16 mouse cellular contexts compared by ENCODE assay signal in the genomic region with DNA sequence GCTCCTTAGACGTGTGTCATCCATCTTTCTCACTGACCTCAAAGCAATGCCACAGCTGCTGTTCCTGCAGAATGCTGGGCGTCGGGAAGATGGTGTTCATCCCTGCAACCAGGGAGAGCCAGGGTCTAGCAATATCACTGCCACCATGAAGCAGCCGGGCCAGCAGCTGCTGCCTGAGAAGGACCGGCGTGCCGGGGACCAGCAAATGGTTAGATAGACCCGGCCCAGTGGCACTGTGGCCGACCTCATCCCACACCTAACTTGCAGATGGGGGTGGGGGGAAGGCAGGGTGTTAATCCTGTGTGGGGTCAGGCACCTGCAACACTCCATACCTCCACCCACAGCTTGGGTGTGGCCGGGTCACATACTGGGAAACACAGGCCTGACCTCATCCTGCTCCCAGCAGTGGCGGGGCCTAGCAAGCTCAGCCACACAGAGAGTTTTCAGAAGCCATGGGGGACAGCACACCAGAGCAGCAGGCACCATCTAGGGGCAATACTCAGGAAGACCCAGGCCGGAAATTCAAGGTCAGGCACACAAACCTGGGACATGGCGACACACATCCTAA. TPM values are rescaled to one million over a fixed set of nuclear protein-coding genes. Genes with fewer than 3 reads are reported as not detected.
DNase-seq lines count a peak whose midpoint lies in the region; ATAC-seq and TF ChIP-seq lines count a peak whose summit lies in the region.
"Had no signal": no experiment of that assay in that cellular context is flagged by ENCODE, and none has a peak within 500 bp of the region (broad histone marks: within the 10 kb centered on the region; RNA-seq: fewer than 3 reads in every experiment).

No protein-coding gene starts in this region.

- no peak overlapping the region for H3K4me3 ChIP-seq in layer of hippocampus, adult 2 months
- H3K4me3 ChIP-seq in embryonic facial prominence, embryonic 15.5 days (replicated peaks): no peak overlapping the region
- no peak overlapping the region for H3K4me3 ChIP-seq in stomach, postnatal 0 days (ENCODE audit: low read depth, low read length)
- H3K4me3 ChIP-seq: forebrain, embryonic 13.5 days; limb, embryonic 15.5 days; midbrain, embryonic 15.5 days; neural tube, embryonic 12.5 days had no signal

- peak; percentile 20; the same call in 1 of the 2 replicates for ATAC-seq in embryonic facial prominence, embryonic 15.5 days (ENCODE audit: insufficient number of reproducible peaks, low FRiP score, low TSS enrichment, low read depth)
- peak; percentile 65 for ATAC-seq in stomach, postnatal 0 days (ENCODE audit: low FRiP score, low TSS enrichment)
- ATAC-seq: forebrain, embryonic 13.5 days; midbrain, embryonic 15.5 days had no signal

- H3K4me1 ChIP-seq in embryonic facial prominence, embryonic 15.5 days: peaks cover 76% of the 10 kb centered on the region
- H3K4me1 ChIP-seq in stomach, postnatal 0 days (replicated peaks; ENCODE audit: control insufficient read depth, insufficient read depth): 0 out of 2 replicates have a peak, but pooled peaks cover 5% of the 10 kb centered on the region

- no peak overlapping the region for H3K4me2 ChIP-seq in embryonic facial prominence, embryonic 15.5 days (replicated peaks)
- H3K4me2 ChIP-seq in stomach, postnatal 0 days (replicated peaks; ENCODE audit: low read depth): no peak overlapping the region
- H3K4me2 ChIP-seq: forebrain, embryonic 13.5 days; heart, embryonic 11.5 days; limb, embryonic 15.5 days; midbrain, embryonic 15.5 days; neural tube, embryonic 12.5 days had no signal

- no peaks in the 10 kb centered on the region for H3K9me3 ChIP-seq in embryonic facial prominence, embryonic 15.5 days (replicated peaks)
- H3K9me3 ChIP-seq in stomach, postnatal 0 days (ENCODE audit: control insufficient read depth, low read length): no peaks in the 10 kb centered on the region
- H3K9me3 ChIP-seq: forebrain, embryonic 13.5 days; limb, embryonic 15.5 days; midbrain, embryonic 15.5 days; neural tube, embryonic 12.5 days had no signal

- TF ChIP-seq EP300 in stomach, postnatal 0 days (optimal IDR thresholded peaks at IDR 0.05): no peak

- H3K9ac ChIP-seq in embryonic facial prominence, embryonic 15.5 days: no peak overlapping the region
- peak overlapping the region; percentile 31; the same call in 1 of the 2 replicates for H3K9ac ChIP-seq in stomach, postnatal 0 days (ENCODE audit: low read length)
- H3K9ac ChIP-seq: forebrain, embryonic 13.5 days; limb, embryonic 15.5 days; midbrain, embryonic 15.5 days; neural tube, embryonic 12.5 days had no signal

- H3K27me3 ChIP-seq in embryonic facial prominence, embryonic 15.5 days: no peaks in the 10 kb centered on the region
- no peaks in the 10 kb centered on the region for H3K27me3 ChIP-seq in stomach, postnatal 0 days (ENCODE audit: control insufficient read depth, insufficient read depth, low read length)
- H3K27me3 ChIP-seq: forebrain, embryonic 13.5 days; limb, embryonic 15.5 days; midbrain, embryonic 15.5 days; neural tube, embryonic 12.5 days had no signal

- peak overlapping the region; percentile 78 for H3K27ac ChIP-seq in layer of hippocampus, adult 2 months
- H3K27ac ChIP-seq in embryonic facial prominence, embryonic 15.5 days (replicated peaks): peak overlapping the region; percentile 13; the same call in 1 of the 2 replicates
- H3K27ac ChIP-seq in stomach, postnatal 0 days (replicated peaks): peak overlapping the region; percentile 89
- H3K27ac ChIP-seq: forebrain, embryonic 13.5 days; midbrain, embryonic 15.5 days; neural tube, embryonic 12.5 days had no signal

- no peaks in the 10 kb centered on the region for H3K36me3 ChIP-seq in embryonic facial prominence, embryonic 15.5 days
- H3K36me3 ChIP-seq in stomach, postnatal 0 days (ENCODE audit: control insufficient read depth, insufficient read depth, low read length): no peaks in the 10 kb centered on the region
- H3K36me3 ChIP-seq: limb, embryonic 15.5 days; midbrain, embryonic 15.5 days; neural tube, embryonic 12.5 days had no signal

- TF ChIP-seq CTCF in layer of hippocampus, adult 2 months (conservative IDR thresholded peaks at IDR 0.05): no peak
- no peak for TF ChIP-seq CTCF in stomach, postnatal 0 days (IDR thresholded peaks at IDR 0.05; ENCODE audit: low read depth)

- DNase-seq in layer of hippocampus, adult 2 months (ENCODE audit: low spot score in 2 of 2): no peak
- DNase-seq in layer of hippocampus, adult 11-12 months (ENCODE audit: low spot score): no peak
- peak; percentile 52 for DNase-seq in thymus, postnatal 4 days
- DNase-seq in thymus, postnatal 10 days (ENCODE audit: low spot score in 2 of 2): no peak
- peak; percentile 41 for DNase-seq in stomach, postnatal 0 days (ENCODE audit: low spot score)
- no peak for DNase-seq in gastrocnemius, postnatal 25 days
- DNase-seq in lung, postnatal 25 days (ENCODE audit: low spot score): no peak
- DNase-seq: adrenal gland, postnatal 36 days; kidney, adult 18-20 months; lung, postnatal 36 days had no signal

- 75% methylated on average over 13 of the region's 13 CpGs for WGBS in embryonic facial prominence, embryonic 15.5 days
- WGBS in stomach, postnatal 0 days: 52% methylated on average over 13 of the region's 13 CpGs

RNA-seq across cellular contexts. Expression of a gene that starts 38.9 kb away (rescaled TPM):
- total RNA-seq in layer of hippocampus, adult 2 months (2021): 10 to 100 TPM; 76.3 to 83.9 TPM
- 9.4 and 11.1 TPM in 2 replicates for polyA plus RNA-seq in embryonic facial prominence, embryonic 15.5 days (2015; fragmentation: Nextera tagmentation; extraction: Ambion mirVana)
- 6.7 and 8.0 TPM in 2 replicates for polyA plus RNA-seq in stomach, postnatal 0 days (2015; fragmentation: Nextera tagmentation; extraction: Ambion mirVana)
- 100 to 1,000 TPM; 132 to 144 TPM for total RNA-seq in gastrocnemius, postnatal 25 days (2021)

Comparison
In these comparisons a context has a peak if more than half of its experiments do, and no peak if none do; other contexts are left out.
1. DNase-seq: peak in thymus, postnatal 4 days (single experiment) and stomach, postnatal 0 days (single experiment); none in layer of hippocampus, adult 2 months (0 of 2), layer of hippocampus, adult 11-12 months (single experiment), thymus, postnatal 10 days (0 of 2), gastrocnemius, postnatal 25 days (single experiment) and lung, postnatal 25 days (single experiment).
2. H3K27ac ChIP-seq: peak in every context shown above with its lines; median percentile 89 in stomach, postnatal 0 days; 78 in layer of hippocampus, adult 2 months; 13 in embryonic facial prominence, embryonic 15.5 days.